In genomic region chr8:10910244-10910872, GRCm38 (mm10) we compare ENCODE assay signal across 9 mouse cellular contexts.
DNase-seq lines count a peak whose midpoint lies in the region; ATAC-seq and TF ChIP-seq lines count a peak whose summit lies in the region.
"Had no signal": no experiment of that assay in that cellular context is flagged by ENCODE, and none has a peak within 500 bp of the region (broad histone marks: within the 10 kb centered on the region; RNA-seq: fewer than 3 reads in every experiment).

No protein-coding gene starts in this region.

- peaks cover 40% of the 10 kb centered on the region for H3K27me3 ChIP-seq in heart, postnatal 0 days (ENCODE audit: control insufficient read depth, insufficient read depth, low read length)
- no peaks in the 10 kb centered on the region for H3K27me3 ChIP-seq in limb, embryonic 10.5 days (ENCODE audit: low read depth, poor library complexity, severe bottlenecking)

- peak; percentile 23 for DNase-seq in thymus, postnatal 14 days
- DNase-seq in thymus, postnatal 36 days, result no peak
- DNase-seq in heart, postnatal 0 days (ENCODE audit: low spot score), result peak; percentile 60
- no peak for DNase-seq in limb, embryonic 10.5 days (ENCODE audit: low spot score)
- peak; percentile 77 for DNase-seq in yolk sac, embryonic 10.5 days (ENCODE audit: low spot score)
- DNase-seq in left cerebral cortex, adult 2 months (ENCODE audit: extremely low spot score in 1 of 2, low spot score in 2 of 2), result no peak
- DNase-seq in cerebellum, postnatal 4 days (ENCODE audit: low spot score in 2 of 2), result no peak
- DNase-seq: cerebellum, adult 9-10 months had no signal

- intact Hi-C loops in left cerebral cortex, adult 2 months (cut with DNase I), result no loop called here

- ATAC-seq in heart, postnatal 0 days (ENCODE audit: insufficient read depth, low read depth), result peak; percentile 52
- no peak for ATAC-seq in activated CD4-positive, CD25-positive, alpha-beta regulatory T cell, adult 4 months

- no peak for TF ChIP-seq EP300 in heart, postnatal 0 days (IDR thresholded peaks at IDR 0.05; ENCODE audit: low read depth)

- H3K9ac ChIP-seq in heart, postnatal 0 days (replicated peaks; ENCODE audit: low read depth, low read length), result no peak overlapping the region

- H3K36me3 ChIP-seq in heart, postnatal 0 days (replicated peaks; ENCODE audit: control insufficient read depth, insufficient read depth, low read length), result no peaks in the 10 kb centered on the region
- H3K36me3 ChIP-seq in limb, embryonic 10.5 days, result no peaks in the 10 kb centered on the region

- H3K9me3 ChIP-seq in heart, postnatal 0 days (replicated peaks; ENCODE audit: control insufficient read depth, low read length), result no peaks in the 10 kb centered on the region
- no peaks in the 10 kb centered on the region for H3K9me3 ChIP-seq in limb, embryonic 10.5 days (replicated peaks)

- 27% methylated on average over 6 of the region's 6 CpGs for WGBS in heart, postnatal 0 days
- WGBS in limb, embryonic 10.5 days, result 65% methylated on average over 6 of the region's 6 CpGs

- no peak overlapping the region for H3K4me2 ChIP-seq in heart, postnatal 0 days (ENCODE audit: low read depth, low read length)

- H3K4me1 ChIP-seq in heart, postnatal 0 days (ENCODE audit: control insufficient read depth, insufficient read depth), result 0 out of 2 replicates have a peak, but pooled peaks cover 8% of the 10 kb centered on the region
- H3K4me1 ChIP-seq in limb, embryonic 10.5 days, result peaks cover 15% of the 10 kb centered on the region

- peak overlapping the region; percentile 39; the same call in 1 of the 2 replicates for H3K27ac ChIP-seq in heart, postnatal 0 days (ENCODE audit: low read depth)
- peak overlapping the region; percentile 31; the same call in 1 of the 2 replicates for H3K27ac ChIP-seq in limb, embryonic 10.5 days
- no peak overlapping the region for H3K27ac ChIP-seq in left cerebral cortex, adult 2 months

- TF ChIP-seq CTCF in heart, postnatal 0 days (IDR thresholded peaks at IDR 0.05; ENCODE audit: low read depth), result no peak
- TF ChIP-seq CTCF in left cerebral cortex, adult 2 months (IDR thresholded peaks at IDR 0.05), result no peak

- H3K4me3 ChIP-seq in heart, postnatal 0 days (ENCODE audit: low read depth, low read length), result no peak overlapping the region
- no peak overlapping the region for H3K4me3 ChIP-seq in limb, embryonic 10.5 days
- H3K4me3 ChIP-seq in left cerebral cortex, adult 2 months, result no peak overlapping the region

Comparison
In these comparisons a context has a peak if more than half of its experiments do, and no peak if none do; other contexts are left out.
1. DNase-seq: peak in thymus, postnatal 14 days (single experiment), heart, postnatal 0 days (single experiment) and yolk sac, embryonic 10.5 days (single experiment); none in thymus, postnatal 36 days (0 of 2), limb, embryonic 10.5 days (single experiment), left cerebral cortex, adult 2 months (0 of 2) and cerebellum, postnatal 4 days (0 of 2).